Mouse (Mus musculus): Measurements from ENCODE around the gene Igsf3. TPM values are rescaled to one million over a fixed set of nuclear protein-coding genes. Genes with fewer than 3 reads are reported as not detected.
A peak's percentile ranks its signal among the peaks of the same experiment; 100 is the strongest.

The Igsf3 gene
- total RNA-seq, 4 experiments from 2014 or later = 16.1 to 19.9 (median 18.7) TPM

GRCm38 (mm10) chr3:101444437-101444836 lies 67.6 kb downstream of the Igsf3 start:
- DNase-seq (ENCODE audit: low spot score in 2 of 2) = no peak

- DNase-seq (ENCODE audit: low spot score in 2 of 2) = no peak
Observed at GRCm38 (mm10) chr3:101447239-101447638, 70.4 kb downstream of the Igsf3 start.

GRCm38 (mm10) chr3:101448765-101449164 lies 71.9 kb downstream of the Igsf3 start:
- DNase-seq (ENCODE audit: low spot score in 2 of 2) = peak; percentile 40 to 52

DNA sequence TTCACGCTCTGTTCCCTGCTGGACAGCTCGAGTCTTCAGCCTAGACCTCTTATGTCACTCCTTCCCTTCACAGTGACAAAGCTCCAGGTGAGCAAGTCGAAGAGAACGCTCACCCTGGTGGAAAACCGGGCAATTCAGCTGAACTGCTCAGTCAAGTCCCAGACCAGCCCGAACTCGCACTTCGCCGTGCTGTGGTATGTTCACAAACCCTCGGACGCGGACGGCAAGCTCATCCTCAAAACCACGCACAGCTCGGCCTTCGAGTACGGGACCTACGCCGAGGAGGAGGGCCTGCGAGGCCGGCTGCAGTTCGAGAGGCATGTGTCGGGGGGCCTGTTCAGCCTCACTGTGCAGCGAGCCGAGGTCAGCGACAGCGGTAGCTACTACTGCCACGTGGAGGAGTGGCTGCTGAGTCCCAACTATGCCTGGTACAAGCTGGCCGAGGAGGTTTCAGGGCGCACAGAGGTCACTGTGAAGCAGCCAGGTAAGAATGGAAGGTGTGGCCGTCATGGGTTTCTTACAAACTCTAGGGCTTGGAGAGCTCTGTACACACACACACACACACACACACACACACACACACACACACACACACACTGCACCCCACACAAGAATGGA lies 74.0 kb downstream of the Igsf3 start:
- DNase-seq (ENCODE audit: low spot score in 2 of 2) = no peak

DNA sequence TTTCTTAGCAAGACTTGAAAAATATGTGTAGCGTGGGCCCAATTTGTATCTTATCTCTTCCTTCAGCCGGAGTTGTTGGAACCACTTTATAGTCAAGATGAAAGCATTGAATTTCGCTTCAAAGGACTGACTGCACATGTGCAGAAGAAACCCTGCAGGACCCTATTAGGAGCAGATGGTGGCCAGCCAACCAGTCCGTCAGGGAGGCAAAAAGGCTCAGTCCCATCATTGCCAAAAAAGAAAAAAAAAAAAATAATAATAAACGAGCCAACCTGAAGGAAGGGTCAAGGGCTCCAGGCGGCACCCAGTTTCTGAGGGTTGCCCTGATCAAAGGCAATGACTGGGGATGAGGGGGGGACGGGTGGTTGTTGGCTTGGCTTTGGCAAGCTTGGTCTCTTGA lies 83.7 kb downstream of the Igsf3 start:
- DNase-seq (ENCODE audit: low spot score in 2 of 2) = no peak

- DNase-seq (ENCODE audit: low spot score in 2 of 2) = no peak
Observed at GRCm38 (mm10) chr3:101461046-101461445, 84.2 kb downstream of the Igsf3 start.

GRCm38 (mm10) chr3:101461816-101462215 lies 84.9 kb downstream of the Igsf3 start:
- no peak for DNase-seq (ENCODE audit: low spot score in 2 of 2)

DNA sequence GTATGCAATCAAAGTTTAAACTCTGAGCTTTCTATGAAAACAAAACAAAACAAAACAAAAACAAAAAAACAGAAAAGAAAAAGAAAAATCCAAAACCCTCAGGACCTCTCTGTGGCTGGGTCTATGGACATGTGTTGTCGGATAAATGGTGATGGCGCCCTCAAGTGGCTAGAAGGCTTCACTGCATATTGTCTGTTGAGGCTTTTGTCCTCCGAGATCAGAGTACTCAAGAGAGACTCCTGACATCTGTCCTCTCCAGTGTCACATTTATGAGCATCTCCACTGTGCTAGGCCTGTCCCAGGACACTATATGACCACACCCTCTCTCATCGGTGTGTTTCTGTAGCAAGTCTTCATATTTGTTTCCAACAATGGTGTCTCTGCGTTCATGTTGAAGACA lies 85.4 kb downstream of the Igsf3 start:
- peak; percentile 44 to 78 for DNase-seq (ENCODE audit: low spot score in 2 of 2)

DNA sequence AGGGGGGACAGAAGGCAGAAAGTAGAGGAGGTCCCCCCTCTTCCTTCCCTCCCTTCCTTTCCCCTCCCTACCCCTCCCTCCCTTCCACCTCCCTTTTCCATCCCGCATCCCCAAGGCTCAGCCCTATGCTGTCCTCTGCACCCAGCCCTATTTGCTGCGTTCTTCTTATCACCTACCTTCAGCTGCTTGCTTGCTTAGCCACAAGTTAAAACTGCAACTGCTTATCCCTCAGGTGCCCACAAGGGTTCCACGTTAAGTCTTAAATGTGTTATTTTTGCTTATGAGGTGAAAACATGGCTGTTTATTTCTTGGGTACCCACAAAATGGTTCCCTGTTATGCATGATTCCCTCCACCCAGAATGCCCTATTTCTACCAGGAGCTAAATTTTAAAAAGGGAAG lies 86.6 kb downstream of the Igsf3 start:
- no peak for DNase-seq (ENCODE audit: low spot score in 2 of 2)

DNA sequence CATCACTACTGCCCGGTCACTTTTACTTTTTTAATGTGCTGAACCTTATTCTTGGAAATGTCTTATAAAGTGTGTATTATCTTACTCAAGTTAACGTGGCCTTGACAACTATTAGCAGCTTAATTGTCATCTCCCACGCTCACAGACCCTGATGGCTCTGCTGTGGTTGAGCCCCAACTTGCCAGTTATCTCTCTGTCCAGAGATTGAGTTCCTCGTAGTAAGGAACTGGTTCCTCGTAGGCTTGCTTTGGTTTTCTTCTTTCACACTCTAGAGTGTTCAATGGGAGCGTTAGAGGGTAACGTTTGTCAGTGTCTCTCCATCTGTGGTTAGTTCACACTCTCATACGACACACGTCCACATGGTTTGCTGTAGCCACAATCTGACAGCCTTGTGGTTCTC lies 92.8 kb downstream of the Igsf3 start:
- DNase-seq (ENCODE audit: low spot score in 2 of 2) = no peak

GRCm38 (mm10) chr3:101471881-101472280 lies 95.0 kb downstream of the Igsf3 start:
- no peak for DNase-seq (ENCODE audit: low spot score in 2 of 2)

DNA sequence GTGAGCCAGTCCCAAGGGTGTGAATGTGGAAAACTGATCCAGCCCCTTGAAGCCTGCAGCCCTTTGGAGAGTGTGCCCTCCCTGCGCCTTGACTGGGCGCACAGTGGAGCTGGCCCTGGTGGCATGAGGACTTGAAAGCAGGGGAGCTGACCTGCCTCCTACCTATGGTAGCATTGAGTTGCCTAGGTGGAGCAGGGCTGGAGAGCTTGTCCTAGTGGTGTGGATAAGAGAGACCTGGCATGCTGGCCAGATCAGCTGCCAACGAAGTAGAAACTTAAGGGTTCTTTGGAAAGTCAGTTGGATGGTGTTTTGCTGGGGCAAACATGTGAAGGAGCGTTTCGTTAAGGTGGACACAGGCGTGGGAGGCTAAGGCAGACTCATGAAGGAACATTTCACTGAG lies 105.1 kb downstream of the Igsf3 start:
- DNase-seq (ENCODE audit: low spot score in 2 of 2) = no peak

DNA sequence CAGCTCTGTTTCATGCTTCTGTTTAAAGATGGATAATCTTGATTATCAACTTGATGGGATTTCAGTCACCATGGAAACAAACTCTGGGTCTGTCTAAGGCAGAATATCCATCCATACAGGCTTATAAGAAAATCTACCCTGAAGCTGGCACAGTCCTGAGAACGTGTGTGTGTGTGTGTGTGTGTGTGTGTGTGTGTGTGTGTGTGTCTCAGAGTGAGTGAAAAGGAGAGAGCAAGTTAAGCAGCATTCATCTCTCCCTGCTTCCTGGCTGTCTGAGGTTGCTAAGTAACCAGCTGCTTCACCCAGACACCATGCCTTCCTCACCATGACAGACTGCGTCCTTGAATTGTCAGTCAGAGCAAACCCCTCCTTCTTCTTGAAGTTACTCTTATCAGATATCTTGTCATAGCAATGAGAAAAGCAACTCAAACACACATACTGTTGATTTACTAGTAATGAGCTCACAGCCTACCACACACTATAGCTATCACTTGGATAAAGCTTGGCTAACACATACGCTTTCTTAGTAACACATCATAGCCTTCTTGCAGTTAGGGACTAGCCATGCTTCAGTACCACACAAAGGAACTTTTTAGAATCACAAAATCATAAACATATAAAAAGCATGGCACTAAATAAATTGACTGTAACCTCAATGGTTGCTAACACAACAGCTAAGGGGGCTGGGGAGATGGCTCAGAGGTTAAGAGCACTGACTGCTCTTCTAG lies 106.5 kb downstream of the Igsf3 start:
- no peak for DNase-seq (ENCODE audit: low spot score in 2 of 2)

DNA sequence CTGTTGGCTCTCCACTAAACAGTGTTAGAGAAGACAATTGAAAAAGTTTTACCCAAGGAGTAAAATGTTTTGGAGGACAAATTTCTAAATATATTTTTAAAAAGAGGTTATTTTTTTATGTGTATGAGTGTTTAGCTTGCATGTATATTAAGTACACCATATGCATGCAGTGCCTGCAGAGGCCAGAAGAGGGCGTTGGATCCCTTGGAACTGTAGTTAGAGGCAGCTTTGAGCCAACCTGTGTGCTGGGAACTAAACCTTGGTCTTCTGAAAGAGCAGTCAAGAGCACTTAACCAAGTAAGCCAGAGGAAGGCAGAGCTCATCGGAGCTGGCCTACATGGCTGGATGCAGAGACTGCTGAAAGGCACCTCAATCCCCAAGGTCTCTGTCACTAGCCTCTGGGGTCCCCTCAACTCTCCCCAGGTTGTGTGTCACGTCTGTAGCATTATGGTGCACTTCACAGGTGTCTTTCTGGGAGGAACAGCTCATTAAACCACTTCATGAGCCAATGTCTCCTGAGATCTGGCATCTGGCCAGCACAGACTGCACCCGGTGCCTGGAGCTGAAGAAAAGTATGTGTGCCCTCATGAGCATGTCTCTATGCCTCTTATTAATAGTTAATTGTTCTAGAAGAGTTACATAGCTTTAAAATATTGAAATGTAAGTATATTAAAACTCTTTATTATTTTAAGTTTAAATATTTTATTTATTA lies 109.3 kb downstream of the Igsf3 start:
- no peak for DNase-seq (ENCODE audit: low spot score in 2 of 2)

GRCm38 (mm10) chr3:101487436-101487835 lies 110.6 kb downstream of the Igsf3 start:
- DNase-seq (ENCODE audit: low spot score in 2 of 2) = no peak

- DNase-seq (ENCODE audit: low spot score in 2 of 2) = no peak
Observed at GRCm38 (mm10) chr3:101488204-101488603, 111.3 kb downstream of the Igsf3 start.

GRCm38 (mm10) chr3:101490515-101490914 lies 113.6 kb downstream of the Igsf3 start:
- no peak for DNase-seq (ENCODE audit: low spot score in 2 of 2)

- no peak for DNase-seq (ENCODE audit: low spot score in 2 of 2)
Observed at GRCm38 (mm10) chr3:101492908-101493307, 116.0 kb downstream of the Igsf3 start.

GRCm38 (mm10) chr3:101493937-101494459 lies 117.1 kb downstream of the Igsf3 start:
- DNase-seq (ENCODE audit: low spot score in 2 of 2) = peak; percentile 64 to 74

- no peak for DNase-seq (ENCODE audit: low spot score in 2 of 2)
Observed at GRCm38 (mm10) chr3:101497432-101498030, 120.6 kb downstream of the Igsf3 start.

GRCm38 (mm10) chr3:101499906-101500305 lies 123.0 kb downstream of the Igsf3 start:
- no peak for DNase-seq (ENCODE audit: low spot score in 2 of 2)

All from left cerebral cortex, adult 8-10 months (tissue).